Mouse (Mus musculus): ENCODE measurements around the gene Ofcc1. TPM values are rescaled to one million over a fixed set of nuclear protein-coding genes. Genes with fewer than 3 reads are reported as not detected.

The Ofcc1 gene
- not detected for total RNA-seq (2021)
- long read RNA-seq, experiment 1 = 0 reads
- long read RNA-seq, experiment 2 = 0 reads

DNA sequence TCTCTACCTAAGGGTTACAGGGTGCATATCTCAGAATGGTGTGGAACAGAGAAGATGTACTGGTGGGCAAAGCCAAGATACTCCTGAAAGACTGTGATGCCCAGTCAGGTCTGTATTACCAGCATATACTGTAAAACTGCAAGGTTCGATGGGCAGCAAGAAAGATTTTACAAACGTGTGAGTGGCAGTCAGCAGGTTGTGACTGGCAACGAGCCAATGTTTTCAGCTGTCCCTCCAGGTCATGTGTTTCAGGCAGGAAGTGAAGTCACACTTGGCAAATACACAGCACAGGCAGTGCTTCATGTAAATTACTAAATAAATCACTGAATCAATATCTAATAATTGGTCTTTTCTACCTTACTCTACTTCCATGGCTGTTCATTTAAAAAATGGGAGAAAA, at the start of gene Ofcc1:
Gene Ofcc1 (minus strand): TSS at position 163 of the 400 bp plus-strand sequence.
- Histone ChIP-seq H3K27ac (no peak within 1 kb of the TSS), H3K4me3 (no peak within 1 kb of the TSS)
- no peak for DNase-seq (ENCODE audit: extremely low spot score in 1 of 2, low spot score in 2 of 2)
- intact Hi-C loops (cut with DNase I) = no loop called here
- TF ChIP-seq CTCF (IDR thresholded peaks at IDR 0.05) = no peak

DNA sequence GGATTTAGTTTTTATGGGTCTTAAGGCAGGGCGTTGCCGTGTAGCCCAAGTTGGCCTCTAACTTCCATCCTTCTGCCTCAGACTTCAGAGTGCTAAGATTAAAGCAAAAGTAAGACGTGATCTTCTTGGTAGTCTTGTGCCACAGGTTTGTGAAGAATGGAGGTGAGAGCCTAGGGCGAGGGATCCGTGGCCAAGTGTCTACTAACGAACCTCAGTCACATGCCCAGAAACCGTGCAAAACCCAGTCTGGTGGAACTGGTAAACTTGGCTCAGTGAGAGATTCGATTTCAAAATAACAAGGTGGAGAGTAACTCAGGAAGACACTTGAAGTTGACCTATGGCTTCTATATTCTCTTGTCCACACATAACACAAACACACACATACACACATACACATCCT, 28.9 kb upstream of the Ofcc1 start:
- H3K27ac ChIP-seq = no peak overlapping the region
- no peak overlapping the region for H3K4me3 ChIP-seq
- TF ChIP-seq CTCF (IDR thresholded peaks at IDR 0.05) = no peak
- intact Hi-C loops (cut with DNase I) = no loop called here
- no peak for DNase-seq (ENCODE audit: extremely low spot score in 1 of 2, low spot score in 2 of 2)

DNA sequence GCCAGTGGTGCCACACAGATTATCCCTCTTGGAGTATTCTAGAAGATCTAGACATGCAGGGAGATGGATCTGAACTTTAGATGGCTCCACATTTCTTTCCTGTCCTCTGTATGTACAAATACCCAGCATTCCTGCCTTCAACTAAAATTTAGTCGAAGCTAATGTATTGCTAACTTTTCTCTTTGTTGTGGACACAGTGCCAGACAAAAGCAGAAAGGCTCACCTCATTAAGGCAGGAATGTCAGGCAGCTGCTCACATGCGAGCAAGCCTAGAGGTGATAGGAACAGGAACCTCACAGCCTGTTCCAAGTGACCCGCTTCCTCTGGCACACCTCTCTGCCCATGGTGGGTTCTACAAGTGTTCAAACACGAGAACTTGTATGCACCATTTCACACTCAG, 26.2 kb upstream of the Ofcc1 start:
- DNase-seq (ENCODE audit: extremely low spot score in 1 of 2, low spot score in 2 of 2) = no peak
- H3K4me3 ChIP-seq = no peak overlapping the region
- intact Hi-C loops (cut with DNase I) = no loop called here
- H3K27ac ChIP-seq = no peak overlapping the region
- no peak for TF ChIP-seq CTCF (IDR thresholded peaks at IDR 0.05)

- intact Hi-C loops (cut with DNase I) = no loop called here
- no peak overlapping the region for H3K4me3 ChIP-seq
- TF ChIP-seq CTCF (IDR thresholded peaks at IDR 0.05) = no peak
- H3K27ac ChIP-seq = no peak overlapping the region
- DNase-seq (ENCODE audit: extremely low spot score in 1 of 2, low spot score in 2 of 2) = no peak
Observed at GRCm38 (mm10) chr13:40384962-40385361, 23.7 kb upstream of the Ofcc1 start.

GRCm38 (mm10) chr13:40376773-40377172, 15.5 kb upstream of the Ofcc1 start:
- Histone ChIP-seq H3K4me3 (no peak overlapping the region), H3K27ac (no peak overlapping the region)
- no peak for TF ChIP-seq CTCF (IDR thresholded peaks at IDR 0.05)
- DNase-seq (ENCODE audit: extremely low spot score in 1 of 2, low spot score in 2 of 2) = no peak
- intact Hi-C loops (cut with DNase I) = no loop called here

GRCm38 (mm10) chr13:40366762-40367161, 5.5 kb upstream of the Ofcc1 start:
- intact Hi-C loops (cut with DNase I) = no loop called here
- Histone ChIP-seq H3K27ac (no peak overlapping the region), H3K4me3 (no peak overlapping the region)
- no peak for DNase-seq (ENCODE audit: extremely low spot score in 1 of 2, low spot score in 2 of 2)
- no peak for TF ChIP-seq CTCF (IDR thresholded peaks at IDR 0.05)

DNA sequence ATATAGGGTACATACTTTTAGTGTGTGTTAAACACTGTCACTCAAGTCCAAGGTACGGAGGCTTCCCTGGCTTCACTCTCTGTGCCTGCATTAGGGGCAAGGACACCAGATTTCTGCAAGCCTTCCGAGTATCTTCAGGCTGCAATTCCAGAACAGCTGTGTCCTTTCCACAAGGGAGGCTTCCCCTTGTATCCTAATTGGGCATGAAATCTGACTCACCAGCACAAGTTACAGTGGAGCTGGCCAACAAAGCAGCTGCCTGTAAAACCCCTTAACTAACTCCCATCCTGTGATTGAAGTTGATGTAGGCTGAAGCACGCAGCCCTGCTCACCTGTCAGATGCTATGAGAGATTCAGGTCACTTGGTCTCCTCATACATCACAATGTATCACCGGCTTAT, 3.6 kb upstream of the Ofcc1 start:
- no peak for TF ChIP-seq CTCF (IDR thresholded peaks at IDR 0.05)
- no peak overlapping the region for H3K27ac ChIP-seq
- no peak for DNase-seq (ENCODE audit: extremely low spot score in 1 of 2, low spot score in 2 of 2)
- H3K4me3 ChIP-seq = no peak overlapping the region
- intact Hi-C loops (cut with DNase I) = no loop called here

GRCm38 (mm10) chr13:40360692-40361091, 558 bp downstream of the Ofcc1 start:
- intact Hi-C loops (cut with DNase I) = no loop called here
- H3K4me3 ChIP-seq = no peak overlapping the region
- no peak for TF ChIP-seq CTCF (IDR thresholded peaks at IDR 0.05)
- no peak for DNase-seq (ENCODE audit: extremely low spot score in 1 of 2, low spot score in 2 of 2)
- no peak overlapping the region for H3K27ac ChIP-seq

DNA sequence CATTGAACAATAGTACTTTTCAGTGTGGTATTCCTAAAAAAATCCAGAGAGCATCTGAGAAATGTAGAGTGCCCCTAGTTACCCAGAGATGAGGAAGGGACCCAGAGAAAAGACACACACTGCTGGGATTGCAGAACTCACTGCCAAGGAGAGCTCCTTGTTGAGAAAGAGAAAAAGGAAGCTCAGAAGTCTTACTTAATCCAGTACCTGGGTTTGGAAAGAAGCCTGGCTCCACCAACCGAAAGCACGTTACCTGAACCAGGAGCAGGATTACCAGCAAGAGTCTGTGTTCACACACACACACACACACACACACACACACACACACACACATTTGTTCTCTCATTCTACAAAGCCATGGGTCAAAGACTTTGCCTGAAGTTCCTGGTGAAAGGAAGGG, 14.2 kb downstream of the Ofcc1 start:
- no peak for DNase-seq (ENCODE audit: extremely low spot score in 1 of 2, low spot score in 2 of 2)
- H3K4me3 ChIP-seq = no peak overlapping the region
- intact Hi-C loops (cut with DNase I) = no loop called here
- no peak overlapping the region for H3K27ac ChIP-seq
- TF ChIP-seq CTCF (IDR thresholded peaks at IDR 0.05) = no peak

GRCm38 (mm10) chr13:40323301-40323700, 37.9 kb downstream of the Ofcc1 start:
- Histone ChIP-seq H3K4me3 (no peak overlapping the region), H3K27ac (no peak overlapping the region)
- no peak for TF ChIP-seq CTCF (IDR thresholded peaks at IDR 0.05)
- no peak for DNase-seq (ENCODE audit: extremely low spot score in 1 of 2, low spot score in 2 of 2)
- intact Hi-C loops (cut with DNase I) = no loop called here

DNA sequence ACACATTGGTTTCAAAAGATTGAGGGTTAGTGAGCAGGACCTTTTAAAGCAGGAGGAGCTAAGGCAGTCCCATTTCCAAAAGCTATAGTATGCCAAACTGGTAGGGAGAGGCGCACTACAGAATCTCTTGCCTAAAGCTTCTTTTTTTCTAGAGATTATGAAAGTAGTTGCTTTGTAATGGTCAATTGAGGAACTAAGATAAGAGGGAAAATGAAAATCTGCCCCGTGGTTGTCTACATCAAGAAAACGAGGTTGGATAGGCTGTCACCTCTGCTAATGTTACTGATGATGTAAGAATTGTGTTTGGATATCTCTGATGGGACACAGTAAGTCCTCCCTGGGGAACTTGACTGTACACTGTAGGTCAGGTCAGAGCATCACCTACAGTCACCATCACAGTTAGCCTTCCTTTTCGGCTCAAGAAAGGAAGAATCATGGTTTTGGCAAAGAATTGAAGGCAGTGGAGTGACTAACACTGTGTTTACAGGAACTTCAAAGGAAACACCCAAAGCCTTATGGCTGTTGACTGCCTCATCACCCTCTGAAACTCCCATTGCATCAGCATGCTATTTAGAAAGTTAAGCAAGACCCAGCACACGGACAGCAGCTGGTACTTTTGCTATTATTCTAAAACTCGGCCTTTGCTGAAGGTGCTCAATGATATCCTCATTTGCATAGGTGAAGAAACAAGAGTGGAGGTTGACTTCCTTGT, 40.3 kb downstream of the Ofcc1 start:
- DNase-seq (ENCODE audit: extremely low spot score in 1 of 2, low spot score in 2 of 2) = no peak
- Histone ChIP-seq H3K27ac (no peak overlapping the region), H3K4me3 (no peak overlapping the region)
- intact Hi-C loops (cut with DNase I) = no loop called here
- no peak for TF ChIP-seq CTCF (IDR thresholded peaks at IDR 0.05)

DNA sequence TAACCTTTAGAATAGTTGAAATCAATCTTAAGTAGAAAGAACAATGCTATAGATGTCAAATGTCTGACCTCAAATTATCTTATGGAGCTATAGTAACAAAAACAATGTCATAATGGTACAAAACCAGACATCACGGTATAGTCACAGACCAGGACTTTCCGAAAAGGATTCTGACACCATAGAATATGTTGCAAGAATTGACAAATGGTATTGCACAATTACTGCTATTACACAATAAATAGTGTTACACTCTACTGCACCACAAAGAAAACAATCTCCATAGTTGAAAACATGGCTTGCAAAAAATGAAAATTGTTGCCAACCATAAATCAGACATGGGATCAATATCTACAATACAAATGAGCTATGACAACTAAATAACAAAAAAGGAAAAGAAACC, 43.5 kb downstream of the Ofcc1 start:
- no peak for TF ChIP-seq CTCF (IDR thresholded peaks at IDR 0.05)
- intact Hi-C loops (cut with DNase I) = no loop called here
- Histone ChIP-seq H3K4me3 (no peak overlapping the region), H3K27ac (no peak overlapping the region)
- no peak for DNase-seq (ENCODE audit: extremely low spot score in 1 of 2, low spot score in 2 of 2)

DNA sequence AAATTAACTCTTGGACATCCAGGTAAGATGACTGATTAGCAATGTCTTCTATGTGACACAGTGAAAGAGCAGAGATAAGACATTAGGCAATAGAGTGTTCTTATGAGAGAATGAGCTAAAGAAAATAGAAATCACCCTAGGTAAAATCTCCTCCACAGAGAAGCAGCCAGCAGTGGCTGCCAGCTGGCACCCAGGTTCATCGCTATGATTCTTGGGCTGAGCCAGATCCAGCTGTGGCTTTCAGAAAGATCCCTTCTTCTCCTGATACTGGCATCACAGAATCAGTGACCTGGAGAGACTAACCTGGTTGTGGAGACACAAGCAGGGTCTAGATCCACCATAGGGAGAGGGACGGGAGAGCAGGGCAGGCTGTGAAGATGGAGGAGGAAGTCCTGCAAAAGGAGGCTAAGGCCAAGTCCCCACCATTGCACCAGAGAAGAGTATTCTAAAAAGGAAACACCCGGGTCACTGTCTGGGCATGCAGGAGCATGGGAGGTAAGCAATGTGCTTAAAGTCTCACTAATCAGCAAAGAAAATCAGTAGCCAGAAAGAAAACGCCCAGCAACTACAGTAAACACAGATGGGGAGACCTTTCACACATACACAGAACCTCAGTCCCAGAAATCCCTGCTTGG, 46.0 kb downstream of the Ofcc1 start:
- no peak for DNase-seq (ENCODE audit: extremely low spot score in 1 of 2, low spot score in 2 of 2)
- H3K27ac ChIP-seq = no peak overlapping the region
- no peak for TF ChIP-seq CTCF (IDR thresholded peaks at IDR 0.05)
- intact Hi-C loops (cut with DNase I) = no loop called here
- no peak overlapping the region for H3K4me3 ChIP-seq

Measured in left cerebral cortex, adult 2 months (tissue).